Mouse (Mus musculus): ENCODE data around the gene Zfp287.

The Zfp287 gene

DNA sequence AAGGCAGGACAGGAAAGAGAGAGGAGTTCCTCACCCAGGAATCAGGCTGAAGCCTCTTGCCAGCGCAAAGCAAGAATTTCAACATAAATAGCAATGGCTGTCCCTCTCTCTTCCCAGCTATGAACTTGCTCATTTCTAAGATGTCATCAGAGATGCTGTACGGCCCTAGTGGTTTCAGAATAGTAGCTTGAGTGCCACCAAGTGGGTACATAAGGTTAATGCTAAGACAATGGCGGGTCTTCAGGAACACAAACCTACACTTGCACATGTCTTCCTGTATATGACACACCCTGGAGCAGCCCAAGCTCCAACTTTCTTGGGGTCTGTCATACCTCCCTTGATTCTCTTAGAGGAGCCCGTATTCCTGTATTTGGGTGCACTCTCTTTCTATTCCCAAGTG lies 32.0 kb downstream of the Zfp287 start:
- DNase-seq, result no peak

GRCm38 (mm10) chr11:62695126-62695525 lies 36.6 kb downstream of the Zfp287 start:
- DNase-seq, result no peak

- peak; percentile 13 to 17 for DNase-seq
These were observed 38.2 kb downstream of the Zfp287 start for GRCm38 (mm10) chr11:62693299-62694184.

- DNase-seq, result no peak
These were observed 40.1 kb downstream of the Zfp287 start for GRCm38 (mm10) chr11:62691592-62691991.

- no peak for DNase-seq
These were observed 51.8 kb downstream of the Zfp287 start for GRCm38 (mm10) chr11:62679954-62680353.

- DNase-seq, result no peak
These were observed 52.8 kb downstream of the Zfp287 start for GRCm38 (mm10) chr11:62678778-62679354.

DNA sequence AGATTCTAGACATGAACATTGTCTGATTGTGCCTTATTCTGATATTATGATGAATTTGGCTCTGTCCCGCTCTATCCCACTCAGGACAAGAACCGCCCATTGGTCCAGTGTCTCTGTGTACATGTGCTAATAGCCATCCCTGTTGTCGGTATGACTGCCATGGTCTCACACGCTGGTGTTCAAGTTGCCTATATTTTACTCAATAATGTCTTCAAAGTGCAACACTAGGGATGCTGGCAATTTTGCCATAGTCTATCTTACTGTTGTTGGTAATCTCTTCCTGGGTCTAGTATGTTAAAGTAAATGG lies 55.5 kb downstream of the Zfp287 start:
- DNase-seq, result no peak

GRCm38 (mm10) chr11:62675480-62676289 lies 56.0 kb downstream of the Zfp287 start:
- DNase-seq, result peak; percentile 62 to 68

GRCm38 (mm10) chr11:62670006-62670405 lies 61.7 kb downstream of the Zfp287 start:
- DNase-seq, result no peak

- DNase-seq, result no peak
These were observed 62.2 kb downstream of the Zfp287 start for GRCm38 (mm10) chr11:62669471-62669870.

DNA sequence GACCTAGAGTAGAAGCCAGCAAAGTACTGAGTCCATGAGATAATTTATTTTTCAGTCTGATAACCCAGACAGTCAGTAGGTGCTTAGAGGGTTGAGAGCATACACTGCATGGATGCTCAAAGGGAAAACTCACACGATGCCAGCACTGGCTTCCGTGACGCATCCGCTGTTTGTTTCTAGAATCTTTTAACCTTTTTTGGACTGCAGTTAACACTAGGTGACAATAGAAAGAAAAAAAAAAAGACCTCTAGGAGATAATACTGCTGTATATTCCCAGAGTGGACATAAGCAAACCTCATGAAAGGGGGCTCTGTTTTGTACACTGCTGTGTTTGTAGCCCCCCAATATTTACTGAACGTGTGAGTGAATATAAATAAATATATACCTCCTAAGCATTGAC lies 62.7 kb downstream of the Zfp287 start:
- DNase-seq, result no peak

DNA sequence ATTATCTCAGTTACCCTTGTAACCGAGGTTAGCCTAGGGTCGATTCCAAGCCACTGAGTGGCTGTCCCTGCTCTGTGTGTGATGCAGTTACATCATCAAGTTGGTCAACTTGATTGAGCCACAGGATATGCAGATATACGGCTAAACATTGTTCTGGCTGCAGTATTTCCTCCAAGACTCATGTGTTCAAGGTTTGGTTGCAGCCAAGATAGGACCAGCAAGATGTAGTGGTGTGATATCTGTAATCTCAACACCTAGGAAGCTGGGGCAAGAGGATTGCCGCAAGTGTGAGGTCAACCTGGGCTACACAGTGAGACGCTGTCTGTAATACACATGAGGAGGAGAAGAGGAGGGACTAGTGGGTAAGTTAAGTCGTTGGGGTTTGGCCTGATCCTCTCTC lies 67.5 kb downstream of the Zfp287 start:
- no peak for DNase-seq

DNA sequence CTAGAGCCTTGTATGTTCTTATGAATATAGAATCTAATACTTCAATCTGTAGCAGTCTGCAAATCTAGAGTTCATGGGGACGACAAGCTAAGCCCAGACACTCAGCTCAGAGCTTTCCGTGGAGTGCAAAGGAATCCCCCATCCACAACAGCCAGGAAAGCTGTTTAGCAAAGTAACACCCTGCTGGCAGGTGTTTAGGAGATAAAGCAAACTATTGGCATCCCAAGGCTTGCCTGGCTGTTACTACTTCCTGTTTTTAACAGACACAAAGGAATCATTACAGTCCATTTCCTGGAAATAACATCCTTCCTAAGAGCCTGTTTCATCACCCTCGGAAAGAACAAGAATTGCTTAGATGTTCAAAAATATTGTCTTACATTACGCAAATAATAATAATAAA lies 70.8 kb downstream of the Zfp287 start:
- no peak for DNase-seq

DNA sequence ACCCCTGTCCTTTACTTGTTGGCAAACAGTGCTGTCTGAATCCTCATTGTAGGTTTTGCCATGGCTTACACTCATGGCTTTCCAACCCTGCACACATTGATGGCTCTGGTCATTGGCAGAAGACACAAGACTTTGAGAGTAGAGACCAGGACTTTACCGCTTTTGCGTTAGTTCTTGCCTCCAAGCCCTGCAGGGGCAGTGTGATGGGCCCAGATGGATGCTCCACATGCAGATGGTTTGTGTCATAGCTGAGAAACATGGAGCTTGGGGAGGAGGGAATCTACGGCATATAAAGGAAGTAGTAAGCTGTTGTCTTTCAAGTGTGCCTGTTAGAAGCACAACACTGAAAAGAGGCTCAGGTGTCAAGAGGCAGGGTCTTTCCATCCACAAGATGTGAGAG lies 79.6 kb downstream of the Zfp287 start:
- no peak for DNase-seq

- no peak for DNase-seq
These were observed 80.1 kb downstream of the Zfp287 start for GRCm38 (mm10) chr11:62651563-62651962.

Measured in kidney, adult 8-10 months (tissue).